Mouse (Mus musculus): ENCODE data around the gene Ist1. TPM values are rescaled to one million over a fixed set of nuclear protein-coding genes. Genes with fewer than 3 reads are reported as not detected.

Ist1 gene
- polyA plus RNA-seq, 1 experiment = 141 TPM

GRCm38 (mm10) chr8:109681535-109681934, 11.5 kb downstream of the Ist1 start:
- no peak for DNase-seq (ENCODE audit: low read depth)
- TF ChIP-seq CTCF (IDR thresholded peaks at IDR 0.05; ENCODE audit: borderline replicate concordance, extremely low read depth, insufficient read depth, insufficient read length) (no peak), POLR2A (IDR thresholded peaks at IDR 0.05; ENCODE audit: borderline replicate concordance, extremely low read depth, insufficient read depth, insufficient read length, poor library complexity, severe bottlenecking) (no peak)

- DNase-seq (ENCODE audit: low read depth) = no peak
Measured at GRCm38 (mm10) chr8:109675896-109676643, 17.0 kb downstream of the Ist1 start.

GRCm38 (mm10) chr8:109673596-109673995, 19.5 kb downstream of the Ist1 start:
- TF ChIP-seq POLR2A (IDR thresholded peaks at IDR 0.05; ENCODE audit: borderline replicate concordance, extremely low read depth, insufficient read depth, insufficient read length, poor library complexity, severe bottlenecking) (no peak), CTCF (IDR thresholded peaks at IDR 0.05; ENCODE audit: borderline replicate concordance, extremely low read depth, insufficient read depth, insufficient read length) (no peak)
- no peak for DNase-seq (ENCODE audit: low read depth)

More at GRCm38 (mm10) chr8:109675896-109676643, 17.0 kb downstream of the Ist1 start:
- TF ChIP-seq CTCF (IDR thresholded peaks at IDR 0.05; ENCODE audit: borderline replicate concordance, extremely low read depth, insufficient read depth, insufficient read length) (no peak), POLR2A (IDR thresholded peaks at IDR 0.05; ENCODE audit: borderline replicate concordance, extremely low read depth, insufficient read depth, insufficient read length, poor library complexity, severe bottlenecking) (no peak)

GRCm38 (mm10) chr8:109672656-109673055, 20.4 kb downstream of the Ist1 start:
- TF ChIP-seq POLR2A (IDR thresholded peaks at IDR 0.05; ENCODE audit: borderline replicate concordance, extremely low read depth, insufficient read depth, insufficient read length, poor library complexity, severe bottlenecking) = no peak
- TF ChIP-seq CTCF (IDR thresholded peaks at IDR 0.05; ENCODE audit: borderline replicate concordance, extremely low read depth, insufficient read depth, insufficient read length) = no peak
- DNase-seq (ENCODE audit: low read depth) = no peak

- DNase-seq (ENCODE audit: low read depth) = no peak
- no peak for TF ChIP-seq CTCF (IDR thresholded peaks at IDR 0.05; ENCODE audit: borderline replicate concordance, extremely low read depth, insufficient read depth, insufficient read length)
- no peak for TF ChIP-seq POLR2A (IDR thresholded peaks at IDR 0.05; ENCODE audit: borderline replicate concordance, extremely low read depth, insufficient read depth, insufficient read length, poor library complexity, severe bottlenecking)
Measured at GRCm38 (mm10) chr8:109666616-109667015, 26.4 kb downstream of the Ist1 start.

- DNase-seq (ENCODE audit: low read depth) = no peak
- TF ChIP-seq CTCF (IDR thresholded peaks at IDR 0.05; ENCODE audit: borderline replicate concordance, extremely low read depth, insufficient read depth, insufficient read length) = no peak
- TF ChIP-seq POLR2A (IDR thresholded peaks at IDR 0.05; ENCODE audit: borderline replicate concordance, extremely low read depth, insufficient read depth, insufficient read length, poor library complexity, severe bottlenecking) = no peak
Measured at GRCm38 (mm10) chr8:109662328-109662727, 30.7 kb downstream of the Ist1 start.

GRCm38 (mm10) chr8:109656860-109657259, 36.2 kb downstream of the Ist1 start:
- no peak for DNase-seq (ENCODE audit: low read depth)
- TF ChIP-seq POLR2A (IDR thresholded peaks at IDR 0.05; ENCODE audit: borderline replicate concordance, extremely low read depth, insufficient read depth, insufficient read length, poor library complexity, severe bottlenecking) (no peak), CTCF (IDR thresholded peaks at IDR 0.05; ENCODE audit: borderline replicate concordance, extremely low read depth, insufficient read depth, insufficient read length) (no peak)

GRCm38 (mm10) chr8:109650801-109651200, 42.3 kb downstream of the Ist1 start:
- TF ChIP-seq CTCF (IDR thresholded peaks at IDR 0.05; ENCODE audit: borderline replicate concordance, extremely low read depth, insufficient read depth, insufficient read length) (no peak), POLR2A (IDR thresholded peaks at IDR 0.05; ENCODE audit: borderline replicate concordance, extremely low read depth, insufficient read depth, insufficient read length, poor library complexity, severe bottlenecking) (no peak)
- no peak for DNase-seq (ENCODE audit: low read depth)

- DNase-seq (ENCODE audit: low read depth) = no peak
- no peak for TF ChIP-seq POLR2A (IDR thresholded peaks at IDR 0.05; ENCODE audit: borderline replicate concordance, extremely low read depth, insufficient read depth, insufficient read length, poor library complexity, severe bottlenecking)
- no peak for TF ChIP-seq CTCF (IDR thresholded peaks at IDR 0.05; ENCODE audit: borderline replicate concordance, extremely low read depth, insufficient read depth, insufficient read length)
Measured at GRCm38 (mm10) chr8:109648469-109648868, 44.6 kb downstream of the Ist1 start.

GRCm38 (mm10) chr8:109647331-109647730, 45.7 kb downstream of the Ist1 start:
- TF ChIP-seq POLR2A (IDR thresholded peaks at IDR 0.05; ENCODE audit: borderline replicate concordance, extremely low read depth, insufficient read depth, insufficient read length, poor library complexity, severe bottlenecking) (no peak), CTCF (IDR thresholded peaks at IDR 0.05; ENCODE audit: borderline replicate concordance, extremely low read depth, insufficient read depth, insufficient read length) (no peak)
- DNase-seq (ENCODE audit: low read depth) = peak; percentile 69

- DNase-seq (ENCODE audit: low read depth) = no peak
- no peak for TF ChIP-seq CTCF (IDR thresholded peaks at IDR 0.05; ENCODE audit: borderline replicate concordance, extremely low read depth, insufficient read depth, insufficient read length)
- TF ChIP-seq POLR2A (IDR thresholded peaks at IDR 0.05; ENCODE audit: borderline replicate concordance, extremely low read depth, insufficient read depth, insufficient read length, poor library complexity, severe bottlenecking) = no peak
Measured at GRCm38 (mm10) chr8:109641236-109641635, 51.8 kb downstream of the Ist1 start.

GRCm38 (mm10) chr8:109640410-109640809, 52.6 kb downstream of the Ist1 start:
- no peak for TF ChIP-seq POLR2A (IDR thresholded peaks at IDR 0.05; ENCODE audit: borderline replicate concordance, extremely low read depth, insufficient read depth, insufficient read length, poor library complexity, severe bottlenecking)
- TF ChIP-seq CTCF (IDR thresholded peaks at IDR 0.05; ENCODE audit: borderline replicate concordance, extremely low read depth, insufficient read depth, insufficient read length) = no peak
- DNase-seq (ENCODE audit: low read depth) = no peak
